Mouse (Mus musculus): ENCODE data around the gene Nop10. TPM values are rescaled to one million over a fixed set of nuclear protein-coding genes. Genes with fewer than 3 reads are reported as not detected.

Nop10 gene
- 10 to 100 TPM; 66.1 to 67.8 TPM for total RNA-seq (2021)
- long read RNA-seq, experiment 1, transcript Nop10-201 (2 exons, 1,109 nt), result major isoform, 55 of 55 reads
- long read RNA-seq, experiment 1, partial matches to known transcripts, result 0 of 55 reads
- long read RNA-seq, experiment 1, other reads (novel, unspliced or antisense), result 0 of 55 reads
- long read RNA-seq, experiment 2, transcript Nop10-201 (2 exons, 1,109 nt), result major isoform, 196 of 198 reads
- long read RNA-seq, experiment 2, partial matches to known transcripts, result 0 of 198 reads
- long read RNA-seq, experiment 2, other reads (novel, unspliced or antisense), result 2 of 198 reads

DNA sequence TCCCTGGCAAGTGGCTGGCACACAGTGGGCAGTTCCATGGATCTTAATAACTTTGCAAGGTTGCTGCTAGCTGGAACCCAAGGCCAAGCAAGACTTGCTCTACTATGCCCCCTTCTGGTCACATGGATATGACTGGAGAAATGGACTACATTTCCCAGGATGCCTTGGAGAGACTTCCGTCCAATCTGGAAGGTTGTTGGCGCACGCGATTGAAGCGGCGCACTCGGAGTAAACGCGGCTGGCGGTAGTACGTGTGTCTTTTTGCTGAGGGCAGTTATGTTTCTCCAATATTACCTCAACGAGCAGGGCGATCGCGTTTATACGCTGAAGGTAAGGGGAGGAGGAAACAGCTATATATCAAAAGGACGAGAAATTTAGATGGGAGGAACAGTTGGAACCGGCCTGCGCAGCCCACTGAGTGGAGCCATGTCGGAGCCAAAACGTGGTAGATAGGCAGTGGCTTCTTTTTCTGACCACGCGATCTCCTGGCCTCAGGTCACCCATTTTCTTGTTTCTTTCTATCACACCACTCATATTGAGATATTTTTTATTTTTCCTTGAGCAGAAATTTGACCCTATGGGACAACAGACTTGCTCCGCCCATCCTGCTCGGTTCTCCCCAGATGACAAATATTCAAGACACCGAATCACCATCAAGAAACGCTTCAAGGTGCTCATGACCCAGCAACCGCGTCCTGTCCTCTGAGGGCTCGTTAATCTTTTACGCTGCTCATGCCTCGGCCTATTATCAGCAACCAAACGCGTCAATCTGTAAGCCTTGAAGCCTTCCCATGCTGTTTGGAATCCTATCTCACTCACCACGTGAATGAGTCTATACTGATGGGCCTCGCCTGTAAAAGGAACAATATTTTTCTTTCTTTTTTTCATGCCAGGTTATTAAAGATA, at the start of gene Nop10:
Nop10 (plus strand) TSS at position 179 of the 906 bp plus-strand sequence.
- DNase-seq (ENCODE audit: low spot score in 2 of 2), result peak; percentile 86 to 94

DNA sequence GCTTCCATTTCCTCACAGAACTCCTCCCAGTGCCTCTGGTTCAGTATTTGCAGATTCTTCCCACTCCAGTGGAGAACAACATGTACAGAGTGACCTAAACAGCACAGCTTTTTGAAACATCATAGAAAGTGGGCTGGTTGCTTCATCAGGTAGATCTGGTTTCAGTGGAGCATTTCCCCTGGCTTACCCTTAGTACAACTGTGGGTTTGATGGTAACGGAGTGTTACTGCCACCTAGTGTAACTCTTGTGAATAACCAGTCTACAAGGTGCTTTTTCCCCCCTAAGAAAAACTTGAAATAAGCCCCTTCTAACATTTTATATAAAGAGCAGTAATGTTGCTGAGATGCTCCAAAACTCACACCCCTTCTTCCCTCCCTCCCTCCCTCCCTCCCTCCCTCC, 45.7 kb upstream of the Nop10 start:
- peak in 1 of 2 experiments; percentile 39 for DNase-seq (ENCODE audit: low spot score in 2 of 2)

DNA sequence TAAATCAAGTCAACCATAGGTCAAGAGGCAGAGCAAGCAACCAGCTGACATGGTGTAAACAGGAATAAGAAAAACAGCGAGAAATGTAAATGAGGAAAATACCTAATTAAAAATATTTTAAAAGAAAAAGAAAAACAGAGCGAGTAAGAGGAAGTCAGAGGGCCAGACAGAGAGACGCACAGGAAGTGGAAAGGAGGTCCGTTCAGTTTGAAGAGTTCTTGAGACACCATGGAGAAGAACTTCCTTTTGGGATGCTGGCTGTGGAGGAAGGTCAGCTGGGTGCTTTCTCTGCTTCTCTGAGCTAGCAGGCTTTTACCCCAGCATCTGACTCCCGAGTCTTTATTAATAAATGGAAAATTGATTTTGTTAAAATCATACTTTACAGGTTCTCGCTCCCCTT, 44.1 kb upstream of the Nop10 start:
- no peak for DNase-seq (ENCODE audit: low spot score in 2 of 2)

DNA sequence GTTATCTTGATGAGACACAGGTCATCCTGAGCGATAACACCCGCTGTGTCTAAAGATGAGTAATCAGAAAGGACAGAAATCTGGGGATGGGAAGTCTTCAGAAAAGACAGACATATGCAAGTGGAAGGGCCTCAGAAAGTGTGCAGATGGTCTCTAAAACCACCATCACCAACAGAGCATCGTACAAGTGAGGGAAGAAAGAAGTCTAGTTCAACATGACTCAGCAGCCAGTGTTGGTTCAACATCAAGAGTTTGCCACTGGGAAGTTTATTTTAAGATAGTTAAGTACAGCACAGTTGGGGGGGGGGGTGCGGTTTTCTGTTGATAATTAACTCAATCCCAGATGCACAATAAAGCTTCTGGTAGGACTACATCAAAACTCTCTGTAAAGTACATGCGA, 40.8 kb upstream of the Nop10 start:
- DNase-seq (ENCODE audit: low spot score in 2 of 2), result no peak

DNA sequence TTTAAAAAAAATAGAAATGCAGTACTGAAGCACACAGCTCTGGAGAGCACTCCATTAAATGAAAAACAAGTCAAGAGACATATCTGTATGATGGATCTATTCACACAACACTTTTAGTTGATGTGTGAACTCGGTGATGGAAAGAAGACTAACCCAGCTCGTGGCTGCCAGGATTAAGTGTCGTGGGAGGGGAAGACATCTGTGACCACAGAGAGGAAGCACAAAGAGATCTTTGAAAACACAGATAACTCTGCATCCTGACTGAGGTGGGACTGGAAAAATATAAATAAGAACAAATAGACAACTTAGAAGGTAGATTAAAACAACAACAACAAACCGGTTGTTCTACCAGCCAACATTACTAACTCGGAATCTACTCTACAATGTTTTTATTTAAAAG, 39.1 kb upstream of the Nop10 start:
- DNase-seq (ENCODE audit: low spot score in 2 of 2), result no peak

DNA sequence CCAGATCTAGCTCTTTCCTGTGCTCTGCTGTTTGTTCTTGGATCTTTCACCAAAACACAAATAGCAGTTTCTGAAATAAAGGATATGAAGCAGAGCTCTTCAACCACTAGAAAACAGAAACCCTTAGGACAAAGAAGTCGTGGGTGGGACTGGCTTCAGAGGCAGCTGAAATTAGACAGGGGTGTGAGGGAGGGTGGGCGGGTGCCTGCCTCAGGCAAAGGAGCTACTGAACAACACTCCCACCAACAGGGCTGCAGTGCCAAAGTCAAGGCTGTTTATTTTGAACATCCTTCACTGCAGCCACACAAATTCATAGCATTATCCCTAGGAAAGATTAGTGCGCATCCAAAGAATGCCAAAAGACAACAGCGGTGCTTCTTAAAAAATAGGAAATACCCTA, 37.4 kb upstream of the Nop10 start:
- DNase-seq (ENCODE audit: low spot score in 2 of 2), result no peak

DNA sequence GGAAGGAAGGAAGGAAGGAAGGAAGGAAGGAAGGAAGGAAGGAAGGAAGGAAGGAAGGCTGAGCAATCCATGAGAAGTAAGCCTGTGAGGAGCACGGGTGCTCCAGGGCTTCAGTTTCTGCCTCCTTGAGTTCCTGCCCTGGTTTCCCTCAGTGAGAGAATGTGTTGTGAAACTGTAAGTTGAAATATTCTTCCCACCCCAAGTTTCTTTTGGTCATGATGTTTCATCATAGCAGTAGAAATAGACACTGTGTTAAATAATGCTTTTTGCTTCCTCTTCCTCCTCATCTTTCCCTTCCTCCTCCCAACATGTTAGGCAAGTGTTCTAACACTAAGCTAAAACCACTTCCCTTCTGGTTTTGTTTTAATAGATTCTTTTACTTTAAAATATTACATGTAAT, 29.1 kb upstream of the Nop10 start:
- no peak for DNase-seq (ENCODE audit: low spot score in 2 of 2)

DNA sequence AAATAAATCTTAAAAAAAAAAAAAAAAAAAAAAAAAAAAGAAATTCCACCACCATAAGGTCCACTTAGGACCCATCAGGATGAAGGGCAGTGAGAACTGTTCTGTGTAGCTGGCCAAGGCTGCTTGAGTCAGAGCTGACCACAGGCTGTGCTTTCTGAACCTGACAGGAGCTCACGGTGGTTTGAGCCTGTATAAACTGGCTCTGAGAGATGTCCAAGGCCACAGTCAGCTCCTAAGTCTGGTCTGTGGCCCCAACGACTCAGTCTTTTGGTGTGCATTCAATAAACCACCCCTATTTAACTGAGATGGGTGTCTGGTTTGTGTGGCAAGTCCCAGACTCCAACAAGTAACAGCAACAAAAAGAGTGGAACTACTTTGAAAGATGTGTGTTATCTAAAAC, 25.1 kb upstream of the Nop10 start:
- DNase-seq (ENCODE audit: low spot score in 2 of 2), result no peak

DNA sequence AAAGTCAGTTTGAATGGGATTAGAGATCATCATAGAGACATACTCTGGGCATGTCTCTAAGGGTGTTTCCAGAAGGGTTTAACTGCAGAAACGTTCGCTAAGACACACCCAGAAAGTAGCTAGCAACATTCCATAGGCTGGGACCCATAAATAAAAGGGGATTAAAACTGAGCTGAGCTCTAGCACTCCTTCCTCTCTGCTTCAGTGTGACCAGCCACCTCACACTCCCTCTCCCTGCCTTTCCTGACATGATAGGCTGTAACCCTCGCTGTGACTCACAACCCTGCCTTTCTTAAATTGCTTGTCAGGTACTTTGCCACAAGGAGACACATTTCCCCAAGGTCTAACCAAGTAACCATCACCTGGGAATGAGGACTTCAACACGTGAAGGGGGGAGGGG, 23.7 kb upstream of the Nop10 start:
- DNase-seq (ENCODE audit: low spot score in 2 of 2), result no peak

DNA sequence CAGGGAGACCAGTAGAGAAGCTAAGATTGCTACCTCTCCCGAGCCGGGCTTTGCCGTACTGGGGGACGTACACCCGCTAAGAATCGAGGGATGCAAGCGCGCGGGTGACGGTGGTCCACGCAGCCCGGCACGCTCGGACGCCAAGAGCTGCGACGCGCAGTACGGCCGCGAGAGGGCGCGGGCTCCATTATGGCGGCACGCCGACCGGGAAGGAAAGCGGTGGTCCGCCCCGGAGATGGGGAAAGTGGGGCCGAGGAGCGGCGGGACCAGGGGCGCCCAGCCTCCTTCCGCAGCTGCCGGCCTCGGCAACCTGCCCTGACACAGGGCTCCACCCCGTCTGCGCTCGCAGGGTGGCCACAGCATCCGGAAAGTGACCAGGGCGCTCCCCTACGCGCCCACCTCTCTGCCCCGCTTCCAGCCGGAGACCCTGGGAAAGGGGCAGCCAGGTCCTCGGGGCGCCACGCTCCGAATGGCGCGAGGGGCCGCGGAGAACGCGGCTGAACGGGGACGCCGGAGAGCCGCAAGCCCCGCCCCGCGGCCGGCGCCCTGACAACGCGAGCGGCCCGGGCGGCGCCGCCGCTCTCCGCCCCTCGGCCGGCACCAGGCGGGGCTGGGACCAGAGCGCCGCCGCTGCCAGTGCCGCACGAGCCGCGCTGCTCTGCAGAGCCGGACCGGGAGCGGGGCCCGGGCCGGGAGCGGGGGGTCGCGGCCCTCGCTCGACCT, 22.4 kb upstream of the Nop10 start, which contains the start of gene Lpcat4:
Lpcat4 (plus strand) TSS at position 257 of the 723 bp plus-strand sequence.
- peak; percentile 91 to 92 for DNase-seq (ENCODE audit: low spot score in 2 of 2)

DNA sequence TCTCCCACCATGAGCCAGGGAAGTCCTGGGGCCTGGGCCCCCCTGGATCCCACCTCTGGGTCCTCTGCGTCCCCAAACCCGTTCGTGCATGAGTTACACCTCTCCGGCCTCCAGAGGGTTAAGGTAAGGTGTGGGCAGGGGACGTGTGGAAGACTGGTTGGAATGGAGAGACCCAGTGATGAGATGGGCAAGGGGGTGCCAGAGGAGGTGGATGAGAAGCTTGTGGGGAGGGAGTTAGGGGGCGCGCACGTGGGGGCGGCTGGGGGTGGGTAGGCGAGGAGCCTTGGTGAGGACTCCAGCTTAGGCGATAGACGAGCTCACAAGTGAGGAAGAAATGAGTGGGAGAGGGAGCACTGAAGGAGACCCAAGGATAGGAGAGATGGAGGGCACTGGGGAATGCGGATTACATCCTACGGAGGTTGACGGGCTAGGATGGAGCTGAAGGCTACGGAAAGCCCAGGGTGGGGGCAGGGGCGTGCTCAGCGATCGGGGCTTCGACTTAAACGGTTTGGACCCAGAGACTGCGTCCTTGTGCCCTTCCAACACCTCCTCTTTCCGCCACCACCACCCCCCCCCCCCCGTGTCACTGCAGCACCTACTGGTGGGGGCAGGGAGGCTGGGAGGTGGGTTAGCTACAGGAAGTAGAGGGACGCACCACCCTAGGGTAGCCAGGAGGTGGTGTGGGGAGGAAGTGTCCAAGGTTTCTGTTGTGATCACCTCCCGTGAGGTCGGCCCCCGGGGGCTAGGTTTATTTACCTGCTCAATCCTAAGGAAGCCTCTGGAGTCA, 21.6 kb upstream of the Nop10 start:
- DNase-seq (ENCODE audit: low spot score in 2 of 2), result peak in 1 of 2 experiments; percentile 43

DNA sequence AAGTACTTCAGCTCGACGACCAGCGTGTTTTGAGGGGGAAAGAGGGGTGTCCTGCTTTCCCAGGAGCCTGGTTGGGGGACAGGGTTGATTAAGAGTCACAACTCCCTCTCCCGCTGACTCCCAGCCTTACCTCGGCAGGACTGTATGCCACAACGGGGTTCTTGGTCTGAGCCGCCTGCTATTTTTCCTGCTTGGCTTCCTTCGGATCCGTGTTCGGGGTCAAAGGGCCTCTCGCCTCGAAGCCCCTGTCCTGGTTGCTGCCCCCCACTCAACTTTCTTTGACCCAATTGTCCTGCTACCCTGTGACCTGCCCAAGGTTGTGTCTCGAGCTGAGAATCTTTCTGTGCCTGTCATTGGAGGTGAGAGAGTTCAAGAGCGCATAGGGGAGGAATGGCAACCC, 19.9 kb upstream of the Nop10 start:
- DNase-seq (ENCODE audit: low spot score in 2 of 2), result no peak

DNA sequence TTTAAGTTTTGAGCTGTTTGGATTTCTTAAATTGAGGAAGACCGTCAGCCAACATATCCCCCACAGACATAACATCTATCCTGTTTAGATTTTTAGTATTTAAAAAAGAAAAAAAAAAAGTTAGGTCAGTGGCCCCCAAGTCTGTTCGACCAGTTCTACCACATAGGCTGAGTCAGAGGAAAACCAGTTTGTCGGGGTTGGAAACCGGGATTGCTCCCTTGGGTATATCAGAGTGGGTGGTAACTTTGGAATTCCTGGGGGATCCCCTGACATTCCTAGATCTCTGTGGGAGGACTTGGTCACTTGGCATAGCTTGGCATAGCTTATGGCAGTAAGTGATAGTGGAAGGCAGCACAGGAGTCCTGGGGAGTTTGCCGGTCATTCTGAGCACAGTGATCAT, 16.4 kb upstream of the Nop10 start:
- no peak for DNase-seq (ENCODE audit: low spot score in 2 of 2)

DNA sequence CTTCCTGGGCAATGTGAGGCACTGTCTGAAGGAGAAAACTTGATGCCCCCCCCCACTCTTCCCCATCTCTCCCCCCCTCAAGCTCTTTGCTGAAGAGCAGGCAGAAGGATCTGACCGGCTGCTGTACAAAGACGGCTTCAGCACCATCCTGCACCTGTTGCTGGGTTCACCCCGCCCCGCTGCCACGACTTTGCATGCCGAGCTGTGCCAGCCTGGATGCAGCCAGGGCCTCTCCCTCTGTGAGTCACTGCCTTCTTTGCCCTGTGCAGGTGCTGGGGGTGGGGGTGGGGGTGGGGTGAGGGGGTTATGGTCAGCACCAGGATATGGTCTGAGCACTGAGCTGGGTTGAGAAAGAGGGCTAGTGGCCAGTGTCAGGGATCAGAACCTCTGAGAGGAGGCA, 15.5 kb upstream of the Nop10 start:
- DNase-seq (ENCODE audit: low spot score in 2 of 2), result no peak

DNA sequence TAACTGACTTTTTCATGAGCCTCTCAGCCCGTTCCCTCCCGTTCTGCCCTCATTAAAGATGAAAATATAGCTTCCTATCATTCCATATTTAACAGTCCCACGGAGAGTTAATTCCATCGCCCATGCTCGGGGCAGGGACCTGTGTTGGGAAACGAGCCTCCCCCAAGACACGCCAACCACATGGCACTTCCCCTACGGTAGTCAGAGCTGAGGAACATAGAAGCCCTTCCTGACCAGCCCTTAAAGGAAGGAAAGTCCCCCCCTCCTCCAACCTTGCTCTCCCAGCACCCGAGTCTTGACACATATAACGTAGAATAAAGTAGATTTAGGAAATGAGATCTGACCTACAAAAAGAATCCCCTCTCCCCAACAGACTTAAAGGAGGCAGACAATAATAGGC, 14.4 kb upstream of the Nop10 start:
- no peak for DNase-seq (ENCODE audit: low spot score in 2 of 2)

DNA sequence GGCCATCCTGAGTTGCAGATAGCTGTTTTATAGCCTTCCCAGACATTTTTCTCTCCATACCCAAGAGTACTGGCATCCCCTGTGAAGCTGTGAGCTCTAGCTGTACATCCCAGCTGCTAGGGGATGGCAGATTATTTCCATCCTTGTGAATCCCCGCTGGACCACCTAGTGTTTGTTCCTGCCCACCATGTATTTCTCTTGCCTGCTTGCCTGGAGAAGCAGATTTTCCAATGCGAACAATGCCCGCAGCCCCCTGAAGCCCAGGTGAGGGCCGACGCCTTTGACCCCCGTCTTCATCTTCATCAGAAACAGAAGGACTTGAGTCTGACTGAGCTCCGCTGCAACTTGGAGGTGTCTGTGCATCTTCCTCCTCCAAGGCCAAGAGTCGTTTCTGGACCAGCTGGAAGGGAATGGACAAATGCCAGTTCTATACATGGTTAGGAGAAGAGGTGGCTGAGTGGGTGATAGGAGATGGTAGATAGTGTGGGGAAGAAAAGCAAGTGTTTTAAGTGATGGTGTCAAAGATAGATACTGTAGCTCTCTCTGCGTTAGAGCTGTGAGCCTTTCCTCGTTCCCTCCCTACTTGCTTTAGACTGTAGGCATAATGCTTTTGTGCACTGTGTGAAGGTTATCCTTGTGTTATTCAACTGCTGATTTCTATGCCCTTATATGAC, 11.8 kb upstream of the Nop10 start:
- no peak for DNase-seq (ENCODE audit: low spot score in 2 of 2)

DNA sequence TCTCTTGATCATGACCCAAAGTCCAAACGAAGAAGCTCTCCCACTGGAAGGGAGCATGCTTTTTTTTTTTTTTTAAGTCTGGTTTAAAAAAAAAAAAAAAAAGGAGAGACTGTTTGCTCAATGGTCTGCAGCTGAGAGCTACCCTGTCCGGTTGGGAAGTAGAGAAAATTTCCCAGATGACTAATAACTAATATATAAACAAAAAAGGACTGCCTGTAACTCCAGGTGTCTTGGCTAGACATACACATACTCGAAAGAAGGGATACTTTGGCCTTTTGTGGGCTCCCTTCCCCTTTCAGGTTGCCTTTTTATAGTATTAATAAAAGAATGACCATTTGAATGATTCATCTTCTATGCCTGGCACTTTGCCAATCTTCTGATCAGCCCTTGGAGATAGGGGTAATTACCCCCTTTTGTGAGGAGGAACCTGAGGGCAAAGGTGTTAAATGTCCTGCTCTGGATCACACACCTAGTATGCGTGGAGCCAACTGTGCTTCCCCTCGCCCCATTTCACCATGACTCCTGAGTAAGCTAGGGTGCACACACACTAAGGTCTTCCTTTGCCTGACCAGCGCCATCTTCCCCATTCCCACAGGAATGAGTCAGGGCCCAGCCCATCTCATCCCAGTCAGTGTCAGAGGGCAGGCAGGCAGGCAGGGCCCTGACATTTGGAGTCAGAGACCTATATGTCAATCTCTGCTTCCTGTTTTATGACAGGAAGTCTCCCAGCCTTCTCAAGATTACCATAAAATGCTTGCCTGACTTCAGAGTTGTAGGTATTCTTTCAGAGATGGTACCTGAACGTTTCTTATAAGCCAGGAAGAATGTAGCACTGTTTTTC, 6.8 kb upstream of the Nop10 start:
- no peak for DNase-seq (ENCODE audit: low spot score in 2 of 2)

DNA sequence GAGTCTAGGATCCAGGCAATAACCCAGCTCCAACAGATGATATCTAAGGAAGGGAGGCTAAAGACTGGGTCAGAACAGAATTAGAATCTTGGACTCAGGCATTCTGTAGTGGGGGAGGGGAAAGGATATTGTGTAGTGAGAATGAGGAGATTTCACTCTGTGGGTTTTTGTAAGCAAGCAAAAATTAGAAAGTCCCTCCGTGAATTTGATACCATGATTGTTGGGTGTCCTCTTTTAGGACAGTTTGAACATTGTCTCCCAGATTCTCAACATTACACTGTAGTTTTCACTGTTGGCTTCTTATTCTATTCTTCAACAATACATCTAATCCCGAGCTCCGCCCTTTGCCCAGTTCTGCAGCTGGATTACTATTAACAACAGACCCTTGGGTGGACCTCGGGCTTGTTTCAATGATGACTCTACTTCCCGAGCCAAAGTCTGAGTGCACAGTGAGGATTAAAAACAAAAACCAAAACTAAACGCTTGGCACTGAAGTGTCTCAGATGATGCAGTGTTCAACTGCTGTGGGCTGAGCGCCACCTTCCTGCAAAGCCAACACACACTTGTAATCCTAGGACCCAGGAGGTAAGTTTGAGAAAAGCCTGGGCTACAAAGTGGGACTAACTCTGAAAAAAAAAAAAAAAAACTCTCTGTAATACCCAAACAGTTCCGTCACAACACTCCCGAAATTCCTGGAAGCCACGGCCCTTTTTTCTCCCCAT, 2.3 kb upstream of the Nop10 start, which contains the start of gene Nutm1:
Nutm1 (minus strand) TSS at position 51 of the 722 bp plus-strand sequence.
- DNase-seq (ENCODE audit: low spot score in 2 of 2), result no peak
